In genomic region chr16:29597122-29597521, GRCm38 (mm10) we compare ENCODE assay signal across 28 mouse cellular contexts. TPM values are rescaled to one million over a fixed set of nuclear protein-coding genes. Genes with fewer than 3 reads are reported as not detected.
"Had no signal": no experiment of that assay in that cellular context is flagged by ENCODE, and none has a peak within 500 bp of the region (broad histone marks: within the 10 kb centered on the region; RNA-seq: fewer than 3 reads in every experiment).

No protein-coding gene starts in this region.

- H3K9me3 ChIP-seq: heart, embryonic 10.5 days; heart, embryonic 12.5 days; hindbrain, embryonic 10.5 days; hindbrain, embryonic 12.5 days; intestine, embryonic 15.5 days; kidney, embryonic 15.5 days; limb, embryonic 13.5 days; limb, embryonic 15.5 days; liver, embryonic 12.5 days had no signal

- H3K4me3 ChIP-seq: gastrocnemius, adult 2 months; heart, embryonic 10.5 days; heart, embryonic 12.5 days; hindbrain, embryonic 10.5 days; hindbrain, embryonic 12.5 days; intestine, embryonic 15.5 days; kidney, embryonic 15.5 days; layer of hippocampus, adult 2 months; limb, embryonic 13.5 days; limb, embryonic 15.5 days; liver, embryonic 12.5 days had no signal

- H3K4me1 ChIP-seq: heart, embryonic 10.5 days; heart, embryonic 12.5 days; hindbrain, embryonic 10.5 days; hindbrain, embryonic 12.5 days; intestine, embryonic 15.5 days; kidney, embryonic 15.5 days; limb, embryonic 13.5 days; limb, embryonic 15.5 days; liver, embryonic 12.5 days had no signal

- H3K9ac ChIP-seq: heart, embryonic 12.5 days; hindbrain, embryonic 12.5 days; hindbrain, embryonic 14.5 days; intestine, embryonic 15.5 days; kidney, embryonic 15.5 days; limb, embryonic 13.5 days; limb, embryonic 15.5 days; liver, embryonic 12.5 days; liver, embryonic 14.5 days had no signal

- DNase-seq: gastrocnemius, adult 2 months; gastrocnemius, postnatal 10 days; gastrocnemius, postnatal 25 days; heart, postnatal 10 days; heart, postnatal 4 days; kidney, adult 2 months; kidney, adult 9 months; kidney, postnatal 14 days; kidney, postnatal 36 days; layer of hippocampus, postnatal 36 days; left cerebral cortex, postnatal 4 days; lung, adult 18-20 months had no signal

- H3K27ac ChIP-seq: gastrocnemius, adult 2 months; heart, embryonic 10.5 days; hindbrain, embryonic 10.5 days; hindbrain, embryonic 12.5 days; hindbrain, embryonic 14.5 days; intestine, embryonic 15.5 days; kidney, embryonic 15.5 days; kidney, postnatal 0 days; layer of hippocampus, adult 2 months; limb, embryonic 13.5 days; limb, embryonic 15.5 days; liver, embryonic 12.5 days; liver, embryonic 14.5 days had no signal

RNA-seq across cellular contexts. Expression of gene Atp13a4, which starts 52.5 kb away (rescaled TPM):
- total RNA-seq: gastrocnemius, adult 2 months; gastrocnemius, postnatal 10 days; gastrocnemius, postnatal 25 days; gastrocnemius, postnatal 4 days; granulocyte monocyte progenitor cell, adult 5-6 weeks; heart, postnatal 10 days; heart, postnatal 4 days; liver, adult 2 months had no signal
